Mouse (Mus musculus): Measurements from ENCODE around the gene Atp6v1a.

DNA sequence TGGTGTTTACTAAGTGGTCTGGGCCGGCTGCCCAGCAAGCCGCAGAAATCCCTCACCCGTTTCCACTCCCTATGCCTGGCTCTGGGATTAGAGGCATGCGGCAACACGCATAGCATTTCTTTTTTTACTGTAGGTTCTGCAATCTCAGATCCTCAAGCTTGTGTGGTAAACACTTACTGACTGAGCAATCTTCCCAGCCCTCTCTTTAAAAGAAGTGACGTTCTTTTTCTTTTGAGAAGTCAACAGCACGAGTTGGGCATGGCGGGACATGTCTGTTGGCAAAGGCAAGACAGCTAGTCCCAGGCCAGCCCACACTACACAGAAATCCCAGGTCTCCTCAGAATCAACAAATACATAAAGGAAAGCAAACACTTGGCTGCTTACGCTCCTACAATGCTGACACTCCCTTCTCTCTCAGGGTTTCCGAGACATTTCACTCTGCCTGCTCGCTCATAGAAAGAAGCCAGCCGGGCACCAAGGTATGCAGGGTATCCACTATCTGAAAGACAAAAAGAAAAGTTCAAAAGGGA, 38.3 kb downstream of the Atp6v1a start:
- TF ChIP-seq CTCF (IDR thresholded peaks at IDR 0.05; ENCODE audit: borderline replicate concordance, insufficient read depth, low read depth, low read length), result no peak
- TF ChIP-seq POLR2A (IDR thresholded peaks at IDR 0.05; ENCODE audit: borderline replicate concordance, insufficient read depth, low read length), result no peak

Measured in cerebellum, adult 2 months (tissue).